Mouse (Mus musculus) cerebellum, adult 18-20 months (tissue): ENCODE measurements at regions not wholly inside any gene's neighbourhood (a gene's known extent, or its start where the extent isn't known, plus 50 kb on each side); places are given as distances from the start of the nearest gene placed in this dataset.
A peak's percentile ranks its signal among the peaks of the same experiment; 100 is the strongest.

Source experiments
- DNase-seq, 2 experiments: peaks; one replicate each; pipeline ENCODE4 v3.0.0; 2021

DNA sequence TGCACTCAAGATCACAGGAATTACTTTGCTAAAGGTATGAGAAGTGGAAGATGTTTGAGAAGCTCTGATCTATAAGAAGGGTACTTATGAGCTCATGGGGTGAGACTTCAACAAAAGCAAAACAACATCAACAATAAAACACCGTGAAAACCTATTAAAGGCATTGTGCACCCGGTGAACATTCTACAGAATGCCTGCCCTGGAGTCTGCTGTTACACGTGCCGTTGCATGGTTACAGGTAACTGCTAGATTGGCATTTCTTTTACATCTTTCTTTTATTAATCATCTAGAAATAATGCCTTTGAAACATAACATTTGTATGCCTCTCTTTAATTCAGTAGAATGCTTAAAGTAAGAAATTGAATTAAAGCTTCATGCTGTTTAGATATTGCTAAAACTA is 661.0 kb downstream of the Pcdh18 start:
- no peak for DNase-seq

DNA sequence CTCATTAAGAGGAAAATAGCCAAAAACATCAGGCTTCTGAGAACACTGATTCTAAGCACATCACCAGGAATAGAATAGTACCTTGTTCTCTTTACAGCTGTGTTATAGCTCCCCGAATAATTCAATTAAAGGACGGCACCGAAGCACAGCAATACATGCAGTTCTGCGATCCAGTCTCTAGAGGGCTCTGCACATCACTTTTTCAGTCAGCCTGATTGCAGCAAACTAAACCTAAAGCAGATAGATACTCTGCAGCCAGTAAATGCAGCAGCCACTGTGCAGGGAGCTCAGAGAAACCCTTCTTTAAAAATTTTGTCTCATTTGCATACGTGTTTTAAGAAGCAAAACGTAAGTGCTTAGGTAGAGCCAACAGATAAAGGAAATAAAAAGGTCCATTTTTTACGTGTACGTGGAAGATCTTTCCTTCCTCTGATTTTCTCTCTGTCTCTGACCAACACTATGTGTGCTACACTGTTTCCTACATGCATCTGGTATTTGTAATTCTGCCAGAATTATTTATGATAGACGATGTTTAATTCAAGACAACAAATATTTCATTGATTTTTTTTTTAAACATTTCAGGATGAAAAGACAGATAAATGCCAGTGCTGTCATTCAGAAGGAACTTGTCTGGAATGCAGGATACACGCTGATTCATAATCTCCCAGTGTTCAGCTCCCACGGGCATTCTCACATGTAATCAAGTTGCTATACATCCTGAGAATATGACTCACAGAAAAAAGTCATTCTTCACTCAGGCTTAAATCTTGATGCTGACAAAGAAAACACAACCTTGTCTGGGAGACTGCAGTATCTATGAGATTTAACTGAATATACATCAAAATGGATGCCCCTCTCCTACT is 663.1 kb downstream of the Pcdh18 start:
- DNase-seq = peak; percentile 47 to 48

DNA sequence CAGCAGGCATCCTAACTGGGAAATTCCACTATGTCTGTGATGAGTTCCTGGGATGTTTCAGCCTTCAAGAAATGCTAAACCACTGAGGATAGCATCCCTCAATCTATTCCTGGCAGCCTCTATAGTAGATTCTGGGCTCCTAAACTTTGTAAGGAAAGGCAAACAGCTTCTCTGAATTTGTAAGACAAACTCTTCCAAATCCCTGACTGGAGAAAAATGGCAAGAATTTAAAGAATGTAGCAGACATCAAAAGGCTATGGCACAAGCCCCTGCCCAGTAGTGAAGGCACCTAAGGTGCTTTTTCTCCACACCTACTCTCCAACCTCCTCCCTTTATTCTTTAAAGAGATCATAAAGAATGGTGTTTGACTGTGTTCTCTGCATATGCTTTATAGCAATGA is 688.3 kb downstream of the Pcdh18 start:
- DNase-seq = no peak

DNA sequence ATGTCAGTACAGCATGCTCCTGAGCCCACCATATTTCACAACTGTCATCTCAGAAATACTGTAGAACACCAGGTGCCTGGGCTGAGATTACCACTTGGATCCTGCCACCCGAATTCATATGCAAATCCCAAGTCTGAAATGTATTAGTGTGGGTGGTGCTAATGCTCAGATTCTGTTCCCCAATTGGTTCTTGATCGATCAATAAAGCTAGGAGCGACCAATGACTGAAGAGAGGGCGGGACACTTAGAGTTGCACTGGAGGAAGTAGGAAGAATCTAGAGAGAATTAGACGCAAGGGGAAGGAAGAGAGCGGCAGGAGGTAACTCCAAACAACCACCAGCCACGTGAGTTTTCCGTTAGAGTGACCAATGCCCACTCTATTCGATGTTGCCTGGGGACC is 695.0 kb downstream of the Pcdh18 start:
- DNase-seq = no peak

DNA sequence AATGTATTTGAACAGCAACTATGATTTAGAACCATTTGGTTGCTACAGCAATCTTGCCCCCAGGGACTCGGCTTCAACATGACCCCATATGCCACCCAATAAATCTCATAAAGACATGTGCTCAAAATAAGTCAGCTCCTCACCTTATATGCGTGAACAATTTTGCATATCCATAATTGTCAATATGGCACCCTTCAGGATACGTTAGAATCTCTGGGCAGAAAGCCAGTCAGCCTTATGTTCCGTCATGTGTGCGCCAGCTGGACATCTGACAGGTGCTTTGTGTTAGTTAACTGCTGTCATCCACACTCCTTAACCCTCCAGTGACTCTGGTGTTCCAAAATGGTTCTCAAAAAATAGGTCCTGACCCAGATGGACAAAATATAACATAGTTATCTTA is 724.1 kb downstream of the Pcdh18 start:
- DNase-seq = peak; percentile 49 to 66

DNA sequence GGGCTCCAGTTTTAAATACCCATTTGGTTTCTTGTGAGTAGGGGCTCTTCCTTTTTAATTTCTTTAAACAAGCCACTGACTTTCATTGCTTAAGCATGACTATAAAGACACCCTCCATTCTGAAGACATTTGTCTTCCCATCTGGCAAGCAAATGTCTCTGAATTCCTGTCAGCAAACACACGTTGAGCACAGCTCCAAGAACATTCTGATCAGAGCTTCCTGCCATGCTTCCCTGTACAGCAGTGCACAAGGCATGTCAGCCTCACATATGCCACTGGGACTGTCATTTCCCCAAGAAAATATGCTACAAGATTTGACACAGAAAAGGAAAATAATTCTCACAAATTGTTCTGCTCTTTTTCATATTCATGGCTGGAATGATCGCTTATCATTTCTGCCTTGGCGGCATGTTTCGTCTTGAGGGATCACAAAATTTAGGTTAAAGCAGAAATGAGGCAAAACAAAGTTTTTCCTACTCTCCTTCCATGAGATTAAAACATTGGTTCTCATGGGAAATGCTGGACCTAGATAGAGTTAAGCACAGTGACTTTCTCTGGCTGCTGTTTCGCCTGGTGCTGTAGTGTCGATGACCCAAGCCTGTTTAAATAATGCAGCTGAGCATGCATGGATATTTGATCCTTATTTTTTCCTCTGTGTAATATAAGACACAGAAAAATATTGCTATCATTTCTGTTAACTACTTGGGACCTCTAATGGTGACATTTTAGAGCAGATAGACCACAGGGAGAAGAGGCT is 747.7 kb downstream of the Pcdh18 start:
- DNase-seq = no peak
